Mouse (Mus musculus): ENCODE measurements at regions not wholly inside any gene's neighbourhood (a gene's known extent, or its start where the extent isn't known, plus 50 kb on each side); places are given as distances from the start of the nearest gene placed in this dataset.
A peak's percentile ranks its signal among the peaks of the same experiment; 100 is the strongest.

DNA sequence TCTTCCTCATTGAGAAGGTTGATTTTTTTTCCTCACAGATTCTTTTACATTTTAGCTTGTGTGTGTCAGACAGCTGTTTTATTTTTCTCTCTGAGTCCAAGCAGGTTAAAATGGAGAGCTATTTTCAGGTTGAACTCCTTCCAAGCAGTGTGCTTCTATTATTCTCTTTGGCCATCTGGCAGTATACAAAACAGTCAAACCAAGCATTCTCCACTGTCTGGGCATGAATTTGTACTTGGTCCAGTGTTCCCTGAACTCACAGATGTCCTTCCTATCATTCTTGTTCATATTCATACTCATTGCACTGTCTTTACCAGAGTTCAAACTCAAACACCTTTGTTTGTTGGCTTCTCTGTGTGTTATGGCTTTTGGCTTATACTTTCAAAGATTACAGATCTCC lies 264.9 kb downstream of the Tex13c1 start:
- DNase-seq (ENCODE audit: low spot score in 2 of 2), result peak in 1 of 2 experiments; percentile 29
- intact Hi-C loops (cut with DNase I), result no loop called here

DNA sequence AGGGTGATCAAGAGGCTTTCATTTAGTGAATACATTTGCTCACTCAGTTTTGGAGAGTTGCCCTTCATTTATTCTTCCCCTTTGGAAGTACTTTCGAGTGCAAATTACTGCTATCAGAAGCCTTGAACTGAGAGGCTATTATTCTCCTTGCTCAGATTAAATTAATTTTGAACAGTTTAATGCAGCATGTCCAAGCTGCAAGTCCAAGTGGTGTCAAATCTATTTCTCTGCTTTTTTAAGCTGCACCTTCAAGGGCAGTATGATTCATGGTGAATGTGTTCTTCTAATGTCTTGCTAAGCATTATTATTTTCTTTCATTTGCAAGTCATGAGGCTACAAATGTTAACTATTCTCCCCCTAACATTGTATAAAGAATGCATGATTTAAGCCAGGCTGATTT lies 293.9 kb downstream of the Tex13c1 start:
- DNase-seq (ENCODE audit: low spot score in 2 of 2), result no peak
- intact Hi-C loops (cut with DNase I), result no loop called here
